9 mouse cellular contexts compared by ENCODE assay signal in the genomic region with DNA sequence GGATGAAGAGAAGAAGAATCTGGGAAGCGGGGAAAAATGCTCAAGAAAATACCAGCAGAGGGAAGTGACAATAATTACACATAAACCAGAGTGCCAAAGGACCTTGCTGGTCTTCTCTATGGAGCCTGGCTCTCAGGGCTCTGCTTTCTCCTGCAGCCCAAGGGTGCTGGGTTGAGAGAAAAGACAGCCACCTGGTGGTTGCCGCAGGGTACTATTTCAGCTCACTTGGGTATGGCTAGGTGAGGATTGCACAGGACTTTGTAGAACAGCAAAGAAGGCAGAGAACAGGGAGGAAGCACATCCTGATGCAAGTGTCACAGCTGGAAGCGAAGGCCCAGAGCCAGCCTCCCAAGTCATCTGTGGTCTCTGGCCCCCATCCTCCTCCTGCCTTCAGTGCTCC.
A peak's percentile ranks its signal among the peaks of the same experiment; 100 is the strongest.
DNase-seq lines count a peak whose midpoint lies in the region; ATAC-seq and TF ChIP-seq lines count a peak whose summit lies in the region.
"Had no signal": no experiment of that assay in that cellular context is flagged by ENCODE, and none has a peak within 500 bp of the region (broad histone marks: within the 10 kb centered on the region; RNA-seq: fewer than 3 reads in every experiment).

No protein-coding gene starts in this region.

- H3K9ac ChIP-seq in forebrain, embryonic 13.5 days: no peak overlapping the region
- no peak overlapping the region for H3K9ac ChIP-seq in kidney, embryonic 15.5 days
- no peak overlapping the region for H3K9ac ChIP-seq in liver, embryonic 14.5 days (replicated peaks)

- H3K27ac ChIP-seq in heart, embryonic 10.5 days: no peak overlapping the region
- no peak overlapping the region for H3K27ac ChIP-seq in forebrain, embryonic 13.5 days
- no peak overlapping the region for H3K27ac ChIP-seq in kidney, embryonic 15.5 days
- H3K27ac ChIP-seq in liver, embryonic 14.5 days: no peak overlapping the region

- no peaks in the 10 kb centered on the region; the same call in 1 of the 2 replicates for H3K27me3 ChIP-seq in heart, embryonic 10.5 days (ENCODE audit: insufficient read depth, poor library complexity, severe bottlenecking)
- H3K27me3 ChIP-seq in forebrain, embryonic 13.5 days: no peaks in the 10 kb centered on the region
- H3K27me3 ChIP-seq in kidney, embryonic 15.5 days: no peaks in the 10 kb centered on the region
- no peaks in the 10 kb centered on the region for H3K27me3 ChIP-seq in liver, embryonic 14.5 days (ENCODE audit: control insufficient read depth, insufficient read depth, low read length)

- no peak for TF ChIP-seq EP300 in liver, embryonic 14.5 days (IDR thresholded peaks at IDR 0.05; ENCODE audit: low read depth)

- no peak overlapping the region for H3K4me2 ChIP-seq in forebrain, embryonic 13.5 days
- H3K4me2 ChIP-seq in kidney, embryonic 15.5 days: no peak overlapping the region
- H3K4me2 ChIP-seq in liver, embryonic 14.5 days (ENCODE audit: low read depth): no peak overlapping the region

- ATAC-seq in forebrain, embryonic 13.5 days: peak; percentile 89
- 0 out of 2 replicates have a peak, but pooled peaks have one; percentile 58 for ATAC-seq in kidney, embryonic 15.5 days (replicated peaks; ENCODE audit: low FRiP score)
- ATAC-seq in liver, embryonic 14.5 days (ENCODE audit: insufficient read depth): no peak
- ATAC-seq in CD4-positive, CD25-positive, alpha-beta regulatory T cell, adult 4 months: no peak

- DNase-seq in heart, postnatal 10 days: peak; percentile 27 to 56
- no peak for DNase-seq in heart, embryonic 10.5 days (ENCODE audit: low spot score)
- DNase-seq in brain, adult 2 months (ENCODE audit: low read depth, low spot score): peak; percentile 85
- DNase-seq in liver, embryonic 14.5 days (ENCODE audit: low read depth in 3 of 3, low spot score in 3 of 3): no peak
- DNase-seq in retina, adult 2 months (ENCODE audit: low read depth, low spot score): peak; percentile 13

- no peak overlapping the region for H3K4me3 ChIP-seq in heart, embryonic 10.5 days
- no peak overlapping the region for H3K4me3 ChIP-seq in forebrain, embryonic 13.5 days
- H3K4me3 ChIP-seq in kidney, embryonic 15.5 days (replicated peaks): no peak overlapping the region
- no peak overlapping the region for H3K4me3 ChIP-seq in liver, embryonic 14.5 days (ENCODE audit: insufficient read depth in 1 of 2, low read depth in 2 of 2, low read length in 2 of 2)

- peak; percentile 43 for TF ChIP-seq CTCF in liver, embryonic 14.5 days (IDR thresholded peaks at IDR 0.05; ENCODE audit: low read depth)

- 33% methylated on average over 3 of the region's 3 CpGs for WGBS in heart, embryonic 10.5 days
- WGBS in forebrain, embryonic 13.5 days: 53% methylated on average over 3 of the region's 3 CpGs
- 48% methylated on average over 3 of the region's 3 CpGs for WGBS in kidney, embryonic 15.5 days
- 33% methylated on average over 3 of the region's 3 CpGs for WGBS in liver, embryonic 14.5 days (ENCODE audit: insufficient replicate concordance)

- intact Hi-C loops in heart, postnatal 10 days (cut with DNase I): loop anchor here (1.0 to 10.0 kb wide), 2 partner anchors 463 to 787 kb away; no protein-coding TSS in a partner anchor

- H3K9me3 ChIP-seq in heart, embryonic 10.5 days: no peaks in the 10 kb centered on the region
- no peaks in the 10 kb centered on the region for H3K9me3 ChIP-seq in forebrain, embryonic 13.5 days (replicated peaks)
- H3K9me3 ChIP-seq in kidney, embryonic 15.5 days (replicated peaks): no peaks in the 10 kb centered on the region
- H3K9me3 ChIP-seq in liver, embryonic 14.5 days (ENCODE audit: control insufficient read depth, low read length): no peaks in the 10 kb centered on the region
- H3K9me3 ChIP-seq: G1E had no signal

- H3K4me1 ChIP-seq in heart, embryonic 10.5 days: no peaks in the 10 kb centered on the region
- peaks cover 12% of the 10 kb centered on the region for H3K4me1 ChIP-seq in forebrain, embryonic 13.5 days
- no peaks in the 10 kb centered on the region for H3K4me1 ChIP-seq in kidney, embryonic 15.5 days
- no peaks in the 10 kb centered on the region for H3K4me1 ChIP-seq in liver, embryonic 14.5 days (replicated peaks; ENCODE audit: control insufficient read depth in 2 of 2, insufficient read depth in 2 of 2, low read length in 1 of 2)

- no peaks in the 10 kb centered on the region for H3K36me3 ChIP-seq in heart, embryonic 10.5 days
- no peaks in the 10 kb centered on the region for H3K36me3 ChIP-seq in forebrain, embryonic 13.5 days (ENCODE audit: poor library complexity, severe bottlenecking)
- no peaks in the 10 kb centered on the region for H3K36me3 ChIP-seq in kidney, embryonic 15.5 days
- no peaks in the 10 kb centered on the region for H3K36me3 ChIP-seq in liver, embryonic 14.5 days (replicated peaks; ENCODE audit: control insufficient read depth, insufficient read depth, low read depth)
- H3K36me3 ChIP-seq: G1E had no signal

Comparison
In these comparisons a context has a peak if more than half of its experiments do, and no peak if none do; other contexts are left out.
1. DNase-seq: peak in heart, postnatal 10 days (2 of 2), brain, adult 2 months (single experiment) and retina, adult 2 months (single experiment); none in heart, embryonic 10.5 days (single experiment) and liver, embryonic 14.5 days (0 of 3).
2. ATAC-seq: peak in forebrain, embryonic 13.5 days (single experiment) and kidney, embryonic 15.5 days (single experiment); none in liver, embryonic 14.5 days (single experiment) and CD4-positive, CD25-positive, alpha-beta regulatory T cell, adult 4 months (single experiment).